Mouse (Mus musculus) cortical plate, adult 2 months (tissue): ENCODE data around the gene Foxn3.

ENCODE experiments used
- CTCF ChIP-seq: fragments of 200-500 bp; IDR thresholded peaks from 2 replicates; pipeline ENCODE4 v1.5.1; 2011; ENCODE audit warnings: mild to moderate bottlenecking, control low read depth, low read length; ENCODE audit not compliant: insufficient read depth; ENCODE audit errors: extremely low read depth
- POLR2A ChIP-seq: fragments of 200-500 bp; IDR thresholded peaks from 2 replicates; pipeline ENCODE4 v1.6.1; 2011; ENCODE audit warnings: mild to moderate bottlenecking, low read length, control low read depth; ENCODE audit not compliant: insufficient read depth; ENCODE audit errors: extremely low read depth

- TF ChIP-seq POLR2A = no peak
- no peak for TF ChIP-seq CTCF
These were observed 160.4 kb downstream of the Foxn3 start for GRCm38 (mm10) chr12:99403004-99403403.
